Mouse (Mus musculus) right cerebral cortex, postnatal 14 days (tissue): ENCODE data around the gene Apof.

Experiments used
- DNase-seq: peaks from one replicate; pipeline ENCODE4 v3.0.0; 2022

The Apof gene

DNA sequence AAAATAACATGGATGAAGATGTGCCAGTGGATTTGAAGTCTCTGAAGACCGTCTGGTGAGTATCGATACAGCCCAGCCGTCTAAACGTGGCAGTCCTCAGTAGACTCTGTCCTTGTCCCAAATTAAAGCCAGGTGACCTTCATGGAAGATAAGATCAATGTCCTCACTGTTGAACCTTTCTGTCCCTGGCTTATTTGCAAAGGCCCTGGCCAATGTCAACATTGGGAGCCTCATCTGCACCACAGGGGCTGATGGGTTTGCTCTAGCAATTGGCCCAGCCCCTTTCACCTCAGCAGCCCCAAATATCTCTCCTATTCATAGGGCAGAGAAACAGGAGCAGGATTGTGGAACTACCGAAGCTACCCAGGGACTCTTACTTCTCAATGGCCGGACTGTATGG, at the start of gene Apof:
TSS of gene Apof (plus strand) at position 301 of the 400 bp plus-strand sequence.
- DNase-seq, result no peak

DNA sequence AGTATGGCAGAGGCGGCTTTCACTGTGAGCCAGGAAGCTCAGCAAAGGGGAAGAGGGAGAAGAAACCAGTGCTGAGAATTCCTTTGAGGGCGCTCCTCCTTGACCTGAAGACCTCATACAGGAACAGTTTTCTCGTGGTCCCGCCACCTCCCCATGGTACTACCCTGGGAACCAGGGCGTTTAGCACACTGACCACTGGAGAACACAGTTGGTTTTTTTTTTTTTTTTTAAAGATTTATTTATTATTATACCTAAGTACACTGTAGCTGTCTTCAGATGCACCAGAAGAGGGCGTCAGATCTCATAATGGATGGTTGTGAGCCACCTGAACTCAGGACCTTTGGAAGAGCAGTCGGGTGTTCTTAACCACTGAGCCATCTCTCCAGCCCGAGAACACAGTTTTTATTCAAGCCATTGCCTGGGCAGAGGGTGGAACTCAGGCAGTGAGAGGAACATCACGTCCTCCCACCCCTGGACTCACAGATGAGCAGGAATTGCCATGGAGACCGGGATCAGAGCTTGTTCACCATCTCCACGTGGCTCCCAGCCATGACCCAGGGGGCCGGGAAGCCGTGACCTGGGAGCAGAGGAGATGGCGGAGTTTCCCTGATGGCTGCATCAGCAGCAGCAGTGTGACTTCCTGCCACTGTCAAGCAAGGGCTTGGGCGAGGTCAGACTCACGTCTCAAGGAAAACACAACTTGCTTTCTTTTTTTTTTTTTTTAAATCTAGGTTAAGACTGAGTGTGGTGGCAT, 46.8 kb upstream of the Apof start:
- no peak for DNase-seq

DNA sequence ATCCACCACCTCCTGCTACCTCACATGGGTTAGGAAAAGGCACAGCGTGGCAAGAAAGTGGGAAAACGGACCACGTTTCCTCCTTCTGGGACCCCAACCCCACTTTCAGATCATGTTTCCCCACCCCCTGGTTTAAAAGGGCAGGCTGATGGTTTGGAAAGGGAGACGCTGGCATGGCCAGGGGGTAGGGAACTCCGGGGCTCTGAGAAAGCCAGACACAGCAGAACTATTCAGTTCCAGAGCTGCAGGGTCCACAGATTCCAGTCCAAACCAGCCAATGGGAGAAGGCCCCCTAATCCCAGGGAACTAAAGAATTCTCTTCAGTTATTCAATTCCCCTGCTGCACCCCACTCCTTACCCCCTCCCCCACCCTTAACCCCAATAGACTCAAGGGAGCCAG, 43.4 kb upstream of the Apof start:
- no peak for DNase-seq

DNA sequence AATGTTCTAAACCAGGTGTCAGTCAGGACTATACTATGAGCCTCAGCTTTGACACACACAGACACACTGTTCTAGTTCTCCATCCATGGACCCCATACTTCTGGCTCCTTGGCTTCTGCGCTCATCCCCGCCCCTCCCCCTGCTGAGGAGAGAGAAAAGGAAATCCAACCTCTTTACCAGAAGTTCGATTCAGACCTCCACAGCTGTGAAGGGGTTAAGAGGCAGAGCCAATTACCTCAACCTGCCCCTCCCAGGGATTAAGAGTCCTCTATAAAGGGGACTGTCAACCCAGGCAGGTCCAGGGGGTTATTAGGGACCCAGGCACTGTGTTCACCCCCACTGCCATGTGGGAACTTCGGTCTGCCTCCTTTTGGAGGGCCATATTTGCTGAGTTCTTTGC, 42.9 kb upstream of the Apof start, which contains the start of gene Mip:
TSS of gene Mip (plus strand) at position 301 of the 400 bp plus-strand sequence.
- DNase-seq, result no peak

- DNase-seq, result no peak
Measured at GRCm38 (mm10) chr10:128227592-128227991, 40.9 kb upstream of the Apof start.

GRCm38 (mm10) chr10:128228009-128228408, 40.5 kb upstream of the Apof start:
- DNase-seq, result no peak

- DNase-seq, result no peak
Measured at GRCm38 (mm10) chr10:128230582-128230981, 37.9 kb upstream of the Apof start.

GRCm38 (mm10) chr10:128231146-128231545, 37.3 kb upstream of the Apof start:
- DNase-seq, result no peak

GRCm38 (mm10) chr10:128231697-128232419, 36.6 kb upstream of the Apof start, which contains the start of gene Timeless:
TSS of gene Timeless (plus strand) at chr10:128232065.
- peak; percentile 86 for DNase-seq

GRCm38 (mm10) chr10:128232420-128232985, 36.0 kb upstream of the Apof start:
- peak; percentile 29 for DNase-seq

GRCm38 (mm10) chr10:128236321-128236720, 32.1 kb upstream of the Apof start:
- no peak for DNase-seq

- no peak for DNase-seq
Measured at GRCm38 (mm10) chr10:128237807-128238480, 30.5 kb upstream of the Apof start.

GRCm38 (mm10) chr10:128239140-128239539, 29.3 kb upstream of the Apof start:
- no peak for DNase-seq

DNA sequence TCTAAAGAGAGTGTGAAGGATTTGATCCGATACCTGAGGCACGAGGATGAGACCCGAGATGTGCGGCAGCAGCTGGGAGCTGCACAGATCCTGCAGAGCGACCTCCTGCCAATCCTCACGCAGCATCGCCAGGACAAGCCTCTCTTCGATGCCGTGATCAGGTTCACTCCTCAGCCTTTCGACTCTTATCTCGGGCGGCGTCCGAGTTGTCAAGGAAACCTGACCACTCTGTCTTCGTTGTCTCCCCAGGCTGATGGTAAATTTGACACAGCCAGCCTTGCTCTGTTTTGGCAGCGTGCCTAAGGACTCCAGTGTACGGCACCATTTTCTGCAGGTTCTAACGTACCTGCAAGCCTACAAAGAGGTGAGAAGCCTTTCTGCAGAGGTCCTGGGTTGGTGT, 28.3 kb upstream of the Apof start:
- DNase-seq, result no peak

DNA sequence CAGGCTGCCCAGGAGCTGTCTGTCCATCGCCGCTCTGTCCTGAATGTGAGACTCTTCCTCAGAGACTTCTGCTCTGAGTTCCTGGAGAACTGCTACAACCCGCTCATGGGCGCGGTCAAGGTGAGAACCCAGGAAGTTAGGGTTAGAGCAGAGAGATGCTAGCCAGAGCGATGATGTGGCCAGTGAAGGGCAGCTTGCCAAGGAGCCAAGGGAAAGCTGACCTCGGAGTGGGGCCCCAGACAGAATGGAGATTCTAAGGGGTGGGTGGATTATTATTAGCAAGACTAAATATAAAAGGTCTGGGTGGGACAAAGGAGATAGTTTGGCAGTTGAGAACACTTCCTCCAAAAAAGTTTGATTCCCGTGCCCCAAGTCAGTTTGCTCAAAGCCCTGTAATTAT, 25.2 kb upstream of the Apof start:
- DNase-seq, result no peak

- no peak for DNase-seq
Measured at GRCm38 (mm10) chr10:128244121-128244520, 24.4 kb upstream of the Apof start.

GRCm38 (mm10) chr10:128247020-128247732, 21.3 kb upstream of the Apof start:
- no peak for DNase-seq

DNA sequence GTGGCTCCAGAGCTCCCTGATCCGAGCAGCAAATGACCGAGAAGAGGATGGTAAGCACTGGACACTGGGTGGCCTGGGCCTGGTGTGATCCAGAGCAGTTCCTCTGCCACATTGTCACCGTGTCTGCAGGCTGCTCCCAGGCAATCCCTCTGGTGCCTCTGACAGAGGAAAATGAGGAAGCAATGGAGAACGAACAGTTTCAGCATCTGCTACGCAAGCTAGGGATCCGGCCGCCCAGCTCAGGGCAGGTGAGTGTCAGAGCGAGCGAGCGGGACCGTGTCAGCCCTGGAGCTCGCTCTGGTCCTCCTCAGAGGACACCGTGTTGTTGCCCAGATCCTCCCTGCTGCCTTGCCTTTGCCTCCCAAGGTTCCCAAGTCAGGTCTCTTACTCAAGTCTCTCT, 17.9 kb upstream of the Apof start:
- no peak for DNase-seq

GRCm38 (mm10) chr10:128253677-128254255, 14.7 kb upstream of the Apof start, which contains the start of gene Apon:
TSS of gene Apon (plus strand) at chr10:128254096.
- no peak for DNase-seq

DNA sequence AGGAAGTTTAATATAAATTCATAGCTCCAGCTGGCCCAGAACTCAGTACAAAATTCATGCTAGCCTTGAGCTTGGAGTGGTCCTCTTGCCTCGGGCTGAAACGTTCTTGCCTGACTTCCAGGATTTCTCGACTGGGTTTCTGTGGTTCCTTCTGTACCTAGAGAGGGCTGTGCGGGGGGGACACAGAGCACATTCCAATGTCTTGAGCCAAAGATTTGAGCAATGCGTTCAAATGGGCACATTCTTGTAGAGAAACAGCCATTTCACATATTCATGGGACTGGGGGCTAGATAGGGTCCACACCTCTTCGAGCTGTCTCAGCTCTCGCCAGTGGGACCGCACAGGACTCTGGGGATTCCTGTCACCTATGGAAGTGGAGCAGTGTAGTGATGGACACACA, 12.5 kb upstream of the Apof start:
- no peak for DNase-seq

DNA sequence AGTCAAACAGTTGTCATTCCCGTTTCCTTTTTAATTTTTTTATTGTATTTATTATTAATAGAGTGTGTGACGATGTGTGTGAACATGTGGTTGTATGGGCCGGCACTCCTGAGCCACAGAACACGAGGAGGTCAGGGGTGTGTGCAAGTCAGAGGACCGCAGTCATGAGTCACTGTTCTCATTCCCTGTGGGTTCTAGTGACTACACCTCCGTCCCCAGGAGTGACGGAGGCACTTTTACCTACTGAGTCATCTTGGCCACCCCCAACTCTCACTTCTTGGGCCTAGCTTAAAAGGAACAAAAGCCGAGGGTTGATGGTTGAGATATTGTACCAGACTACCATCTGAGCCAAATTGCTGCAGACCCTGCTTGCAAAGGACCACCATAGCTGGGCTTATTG, 12.1 kb upstream of the Apof start:
- DNase-seq, result no peak

DNA sequence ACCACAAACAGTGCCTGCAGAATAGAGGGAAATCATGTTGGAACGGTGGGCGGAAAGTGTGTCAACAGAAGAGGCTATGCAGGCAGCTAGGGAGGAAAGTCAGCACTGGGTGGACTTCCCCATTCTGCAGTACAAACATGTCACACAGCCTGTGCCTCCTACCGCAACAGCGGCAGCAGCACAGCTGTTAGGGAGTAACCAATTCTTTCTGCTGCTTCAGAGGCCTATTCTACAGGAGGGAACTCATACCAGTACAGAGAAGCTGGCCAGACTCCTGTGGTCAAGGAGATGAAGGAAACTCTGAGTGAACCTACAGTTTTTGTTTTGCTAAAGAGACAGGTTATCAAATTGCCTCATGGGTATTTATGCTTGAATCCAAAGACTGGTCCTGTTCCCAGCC, 9.5 kb upstream of the Apof start:
- DNase-seq, result no peak
